Mouse (Mus musculus) Patski (cell line): ENCODE results near the gene Pan3. TPM values are rescaled to one million over a fixed set of nuclear protein-coding genes. Genes with fewer than 3 reads are reported as not detected.
A peak's percentile ranks its signal among the peaks of the same experiment; 100 is the strongest.
"Not testable (repeated sequence)": the region's sequence is repeated elsewhere in the genome, so short reads cannot be mapped to it uniquely, and the experiment has no call there.

Source experiments
- ATAC-seq: fragments of 100-300 bp; one replicate; pipeline ENCODE4 v1.8.0; 2021
- CTCF ChIA-PET: fragments of 350-600 bp; sonication (Branson Sonifier 250); formaldehyde crosslinking; loops from one replicate; lab custom pipeline; 2022; ENCODE audit warnings: inconsistent platforms; lab: Charles Lee
- POLR2A ChIA-PET: fragments of 350-600 bp; sonication (Branson Sonifier 250); formaldehyde crosslinking; loops from one replicate; lab custom pipeline; 2022; ENCODE audit warnings: antibody characterized with exemption, inconsistent platforms; lab: Charles Lee
- DNase-seq: peaks from one replicate; pipeline ENCODE4 v3.0.0-alpha.2; 2011; ENCODE audit warnings: low read depth, low spot score
- H3K27me3 ChIP-seq: fragments of 371-371 bp; one replicate; pipeline ENCODE4 v1.5.1; 2021
- CTCF ChIP-seq: fragments of 100-300 bp; IDR thresholded peaks from one replicate; pipeline ENCODE4 v1.5.1; 2021
- in situ Hi-C: fragments of 300-500 bp; cut with MboI; formaldehyde crosslinking; loops from 3 replicates; pipeline ENCODE4 v1.11.1; 2018; ENCODE audit warnings: low pct_unique_long_range_greater_than_20kb, mixed read lengths
- polyA plus RNA-seq: library from polyadenylated mRNA; unstranded; gene quantifications from one replicate; pipeline ENCODE4 v1.2.3, GENCODE M21; 2021

The Pan3 gene
- polyA plus RNA-seq, 1 experiment from 2014 or later: 62.2 TPM

- no peak for TF ChIP-seq CTCF
- ATAC-seq (no peak), DNase-seq (no peak)
- ChIA-PET CTCF (interaction anchor here (1.0 kb wide), 1 partner anchor 10 kb away, joined by 3 read pairs; no protein-coding TSS in a partner anchor), POLR2A (no interaction called here)
- in situ Hi-C loops: loop anchor here (5.0 kb wide), 1 partner anchor 120 kb away; no protein-coding TSS in a partner anchor
- H3K27me3 ChIP-seq: no peaks in the 10 kb centered on the region
These were observed 112.3 kb downstream of the Pan3 start for GRCm38 (mm10) chr5:147542291-147542690.

GRCm38 (mm10) chr5:147545731-147546241 lies 115.8 kb downstream of the Pan3 start:
- DNase-seq (no peak), ATAC-seq (no peak)
- CTCF ChIA-PET: interaction anchor here (0.6 to 2.0 kb wide), 5 partner anchors 12 to 144 kb away, joined by 3 to 6 read pairs (median 4); no protein-coding TSS in a partner anchor
- H3K27me3 ChIP-seq: no peaks in the 10 kb centered on the region
- POLR2A ChIA-PET: no interaction called here
- in situ Hi-C loops: no loop called here
- peak; percentile 53 for TF ChIP-seq CTCF

GRCm38 (mm10) chr5:147549016-147549755 lies 119.2 kb downstream of the Pan3 start:
- no peak for DNase-seq
- in situ Hi-C loops: no loop called here
- no peak for ATAC-seq
- no peaks in the 10 kb centered on the region for H3K27me3 ChIP-seq
- POLR2A ChIA-PET: interaction anchor here (0.7 kb wide), 1 partner anchor 216 kb away, joined by 5 read pairs; no protein-coding TSS in a partner anchor
- no peak for TF ChIP-seq CTCF
- CTCF ChIA-PET: no interaction called here

- no peaks in the 10 kb centered on the region for H3K27me3 ChIP-seq
- no peak for ATAC-seq
- CTCF ChIA-PET: interaction anchor here (1.1 kb wide), 2 partner anchors 12 to 62 kb away, joined by 3 read pairs; no protein-coding TSS in a partner anchor
- no peak for TF ChIP-seq CTCF
- no peak for DNase-seq
- POLR2A ChIA-PET: no interaction called here
- in situ Hi-C loops: no loop called here
These were observed 122.1 kb downstream of the Pan3 start for GRCm38 (mm10) chr5:147551879-147552627.

- not testable (repeated sequence) for DNase-seq
These were observed 127.7 kb downstream of the Pan3 start for GRCm38 (mm10) chr5:147557641-147558040.

GRCm38 (mm10) chr5:147563511-147564139 lies 133.7 kb downstream of the Pan3 start:
- DNase-seq (no peak), ATAC-seq (no peak)
- ChIA-PET POLR2A (no interaction called here), CTCF (interaction anchor here (1.5 to 2.4 kb wide), 2 partner anchors 10 to 12 kb away, joined by 3 to 10 read pairs; no protein-coding TSS in a partner anchor)
- no peak for TF ChIP-seq CTCF
- no peaks in the 10 kb centered on the region for H3K27me3 ChIP-seq
- in situ Hi-C loops: no loop called here

More at GRCm38 (mm10) chr5:147557641-147558040, 127.7 kb downstream of the Pan3 start:
- ATAC-seq, in situ Hi-C loops, POLR2A ChIA-PET, CTCF ChIA-PET, H3K27me3 ChIP-seq: not testable (repeated sequence)

- CTCF ChIA-PET: interaction anchor here (1.5 to 2.4 kb wide), 3 partner anchors 9 to 162 kb away, joined by 3 to 10 read pairs (median 3); no protein-coding TSS in a partner anchor
- H3K27me3 ChIP-seq: no peaks in the 10 kb centered on the region
- in situ Hi-C loops: no loop called here
- DNase-seq (no peak), ATAC-seq (no peak)
- POLR2A ChIA-PET: no interaction called here
- TF ChIP-seq CTCF: no peak
These were observed 134.2 kb downstream of the Pan3 start for GRCm38 (mm10) chr5:147564140-147564590.

- no peak for ATAC-seq
These were observed 135.5 kb downstream of the Pan3 start for GRCm38 (mm10) chr5:147565444-147565843.

GRCm38 (mm10) chr5:147566335-147566734 lies 136.4 kb downstream of the Pan3 start:
- POLR2A ChIA-PET: no interaction called here
- no peak for TF ChIP-seq CTCF
- DNase-seq (no peak), ATAC-seq (peak; percentile 73)
- in situ Hi-C loops: no loop called here
- H3K27me3 ChIP-seq: no peaks in the 10 kb centered on the region
- CTCF ChIA-PET: interaction anchor here (1.7 to 4.0 kb wide), 2 partner anchors 17 to 44 kb away, joined by 4 to 15 read pairs; no protein-coding TSS in a partner anchor

More at GRCm38 (mm10) chr5:147565444-147565843, 135.5 kb downstream of the Pan3 start:
- DNase-seq: no peak
- CTCF ChIA-PET: interaction anchor here (1.6 kb wide), 1 partner anchor 164 kb away, joined by 3 read pairs; no protein-coding TSS in a partner anchor
- TF ChIP-seq CTCF: no peak
- no peaks in the 10 kb centered on the region for H3K27me3 ChIP-seq
- in situ Hi-C loops: no loop called here
- POLR2A ChIA-PET: interaction anchor here (0.5 kb wide), 1 partner anchor 319 kb away, joined by 5 read pairs; no protein-coding TSS in a partner anchor
